Mouse (Mus musculus) left cerebral cortex, adult 8-10 months (tissue): ENCODE data around the gene Dcp1b. TPM values are rescaled to one million over a fixed set of nuclear protein-coding genes. Genes with fewer than 3 reads are reported as not detected.
A peak's percentile ranks its signal among the peaks of the same experiment; 100 is the strongest.
"Not testable (repeated sequence)": the region's sequence is repeated elsewhere in the genome, so short reads cannot be mapped to it uniquely, and the experiment has no call there.

ENCODE experiments used
- DNase-seq, 2 experiments: peaks; one replicate each; pipeline ENCODE4 v3.0.0; 2022; ENCODE audit warnings: low spot score in 2 of 2
- total RNA-seq, 4 experiments: library from RNA; stranded (reverse); gene quantifications; 2 replicates each; pipeline ENCODE4 v1.2.4; 2022

Gene Dcp1b
- total RNA-seq, 4 experiments from 2014 or later, result 19.3 to 24.5 (median 20.7) TPM

DNA sequence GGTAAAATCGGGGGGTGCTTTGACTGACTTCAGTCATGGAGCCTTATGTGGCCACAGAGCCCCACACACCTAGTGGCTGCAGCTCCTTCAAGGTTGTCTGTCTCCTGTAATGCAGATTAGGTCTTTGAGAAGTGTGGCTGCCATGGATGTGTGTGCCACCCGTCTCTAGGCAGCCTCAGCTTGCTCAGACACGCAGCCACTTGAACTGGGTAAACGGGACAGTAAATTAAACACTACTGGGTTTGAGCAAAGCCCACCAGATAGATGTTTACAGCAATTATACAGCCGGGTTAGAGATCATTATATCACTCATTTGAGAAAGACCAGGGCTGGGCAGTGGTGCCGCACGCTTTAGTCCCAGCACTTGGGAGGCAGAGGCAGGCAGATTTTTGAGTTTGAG, 19.5 kb downstream of the Dcp1b start:
- DNase-seq, result no peak

DNA sequence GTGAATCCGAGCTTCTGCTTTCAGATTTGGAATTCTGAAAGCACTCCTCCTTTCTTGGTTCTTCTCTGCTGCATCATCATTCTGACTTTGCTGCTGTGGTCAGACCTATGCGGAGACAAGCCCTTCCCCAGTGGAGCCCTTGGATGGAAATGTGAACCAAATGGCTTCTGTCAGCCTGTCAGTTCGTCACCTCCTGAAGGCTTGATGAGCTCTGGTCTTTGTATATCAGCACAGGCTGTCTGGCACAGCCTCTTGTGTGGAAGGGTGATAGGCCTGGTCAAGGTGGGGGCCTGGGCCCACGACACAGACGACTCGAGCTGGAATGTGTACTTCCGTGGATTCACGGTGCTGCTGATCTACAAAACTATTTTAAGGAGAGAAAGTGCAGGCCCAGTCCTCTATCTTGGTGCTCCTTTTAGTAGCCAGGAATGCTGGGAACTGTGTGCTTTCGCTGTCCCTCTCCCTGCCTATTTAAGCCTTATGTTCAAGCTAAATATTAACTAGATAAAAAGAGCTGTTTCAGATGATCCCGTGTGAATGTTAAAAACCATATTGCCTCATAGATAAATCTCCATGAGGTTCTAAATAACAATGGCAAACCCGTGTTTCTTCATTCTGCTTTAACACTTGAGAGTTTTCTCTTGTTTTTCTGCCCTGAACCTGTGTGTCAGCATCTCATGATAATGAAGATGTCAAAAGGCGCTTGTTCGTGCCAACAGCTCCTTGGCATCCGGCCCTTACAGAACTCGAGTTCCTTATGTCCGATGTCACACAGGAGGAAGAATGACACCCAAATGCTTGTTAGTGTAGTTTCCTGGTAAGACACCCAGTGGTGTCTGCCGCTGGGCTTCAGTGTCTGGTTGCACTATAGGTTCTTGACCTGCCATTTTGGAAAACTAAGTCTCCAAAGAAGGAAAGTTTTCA, 21.6 kb downstream of the Dcp1b start, which contains the start of gene Cacna1c:
Cacna1c (minus strand) TSS at position 37 of the 924 bp plus-strand sequence.
- DNase-seq, result no peak

DNA sequence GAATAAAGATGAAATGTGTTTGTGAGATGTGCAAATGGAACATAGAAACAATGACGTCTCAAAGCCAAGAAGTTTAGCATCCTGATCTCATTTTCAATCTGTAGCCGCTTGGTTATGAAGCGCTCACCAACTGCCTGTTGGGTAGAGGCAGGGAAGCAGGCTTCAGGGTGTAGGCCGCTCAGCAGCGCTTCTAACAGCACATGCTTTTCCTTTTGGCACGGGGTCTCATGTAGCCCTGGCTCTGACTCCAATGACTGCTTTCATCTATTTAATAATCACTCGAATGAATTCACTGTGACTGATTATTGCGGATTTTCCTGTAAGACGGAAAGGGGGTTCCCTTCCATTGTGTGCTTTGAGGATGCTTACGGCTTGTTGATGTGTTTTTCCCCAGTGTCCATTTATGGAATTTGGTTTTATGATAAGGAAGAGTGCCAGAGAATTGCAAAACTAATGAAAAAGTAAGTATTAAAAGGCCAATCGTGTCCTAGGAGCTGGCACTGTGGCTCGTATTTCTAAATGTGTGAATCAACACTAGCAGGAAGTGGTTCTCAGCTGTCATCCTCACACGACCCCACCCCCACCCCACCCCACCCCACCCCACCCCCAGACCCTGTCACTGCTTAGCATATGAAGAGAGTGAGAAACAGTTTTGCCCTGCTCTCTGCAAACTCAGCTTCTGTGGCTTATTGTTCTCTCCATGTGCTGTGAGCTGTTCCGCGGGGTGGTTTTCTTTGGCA, 23.7 kb downstream of the Dcp1b start:
- DNase-seq, result no peak

DNA sequence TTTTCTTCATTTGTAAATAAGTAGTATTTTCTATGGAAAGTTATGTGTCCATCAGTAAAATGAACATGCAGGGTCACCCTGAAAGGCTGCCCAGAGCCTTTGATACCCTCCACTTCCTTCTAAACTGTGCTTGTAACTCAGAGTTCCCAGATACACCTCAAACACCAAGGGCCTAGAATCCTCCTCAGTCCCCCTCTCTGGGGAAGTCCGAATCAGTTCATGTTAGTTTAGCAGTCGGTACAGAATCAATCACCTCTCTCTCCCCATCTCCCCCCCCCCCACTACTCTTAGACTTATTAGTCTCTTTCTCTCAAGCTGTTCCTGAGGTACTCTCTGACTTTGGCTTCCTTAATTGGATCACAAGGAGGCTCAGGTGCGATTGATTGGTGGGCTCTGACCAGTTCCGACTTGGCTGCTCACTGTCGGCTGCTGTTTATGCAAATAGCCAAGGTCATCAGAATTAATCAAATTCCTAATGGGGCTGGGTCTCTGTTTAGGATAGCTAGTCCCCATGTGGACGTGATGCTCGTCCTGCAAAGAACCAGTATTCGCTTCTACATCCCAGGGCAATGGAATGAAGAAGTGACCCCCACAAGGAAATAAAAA, 24.3 kb downstream of the Dcp1b start:
- no peak for DNase-seq

DNA sequence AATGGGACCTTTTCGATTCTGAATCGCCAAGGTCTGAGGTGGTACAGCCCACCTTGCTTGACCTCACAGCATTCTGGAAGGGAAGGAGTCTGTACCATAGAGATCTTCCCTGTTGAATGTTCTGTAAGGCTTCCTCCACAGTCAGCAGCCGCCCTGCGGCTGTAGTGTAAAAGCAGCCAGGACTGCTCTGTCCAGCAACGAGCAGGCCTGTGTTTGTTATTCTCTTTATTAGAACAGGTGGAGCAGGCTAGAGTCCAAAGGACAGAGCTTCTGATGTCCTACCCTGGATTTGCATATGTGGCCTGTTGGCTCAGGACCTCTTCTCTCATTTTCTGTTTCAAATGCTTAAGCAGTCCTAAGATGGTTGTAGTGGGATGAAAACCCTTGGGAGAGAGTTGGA, 25.3 kb downstream of the Dcp1b start:
- DNase-seq, result no peak

DNA sequence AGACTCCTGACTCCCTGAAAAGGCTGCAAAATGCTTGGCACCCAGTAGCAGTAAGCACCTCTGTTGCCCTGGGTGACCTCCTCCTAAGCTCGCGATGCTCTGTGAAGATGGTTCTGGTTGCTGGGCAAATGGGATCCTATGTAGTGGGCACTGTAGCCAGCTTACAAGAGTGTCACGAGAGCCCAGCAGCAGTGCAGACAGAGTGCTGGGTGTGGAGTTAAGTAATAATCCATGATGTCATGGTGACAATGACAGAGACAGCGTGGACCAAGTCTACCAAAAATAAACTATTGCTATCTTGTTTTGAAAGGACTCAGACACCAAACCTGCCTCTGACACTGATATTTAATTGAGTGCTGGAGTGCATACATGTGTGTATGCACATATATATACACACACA, 26.5 kb downstream of the Dcp1b start:
- DNase-seq, result no peak

DNA sequence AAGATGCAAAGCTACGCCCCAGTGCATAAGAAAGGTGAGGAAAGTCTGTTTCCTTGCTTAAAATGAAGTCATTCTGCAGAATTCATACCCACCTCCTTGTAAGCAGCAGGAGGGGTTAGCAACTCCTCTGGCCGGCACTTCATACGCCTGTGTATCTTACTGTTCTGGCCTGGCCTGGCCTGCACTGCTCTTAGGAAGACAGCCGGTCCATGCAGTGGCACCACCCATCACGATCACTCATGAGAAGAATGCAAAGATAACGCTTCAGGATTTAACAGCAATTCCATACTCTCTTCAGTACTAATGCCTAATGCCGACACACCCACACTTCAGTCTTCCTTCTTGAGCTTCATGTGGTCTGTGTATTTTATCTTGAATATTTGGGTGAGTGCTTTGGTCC, 29.2 kb downstream of the Dcp1b start:
- no peak for DNase-seq

DNA sequence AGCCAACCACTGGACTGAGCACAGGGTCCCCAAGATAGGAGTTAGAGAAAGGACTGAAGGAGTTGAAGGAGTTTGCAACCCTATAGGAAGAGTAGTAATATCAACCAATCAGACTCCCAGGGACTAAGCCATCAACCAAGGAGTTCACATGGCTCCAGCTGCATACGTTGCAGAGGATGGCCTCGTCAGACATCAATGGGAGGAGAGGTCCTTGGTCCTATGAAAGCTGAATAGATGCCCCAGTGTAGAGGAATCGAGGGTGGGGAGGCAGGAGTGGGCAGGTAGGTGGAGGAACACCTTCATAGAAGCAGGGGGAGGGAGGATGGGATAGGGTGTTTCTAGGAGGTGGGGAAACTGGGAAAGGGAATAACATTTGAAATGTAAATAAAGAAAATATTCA, 29.9 kb downstream of the Dcp1b start:
- no peak for DNase-seq

DNA sequence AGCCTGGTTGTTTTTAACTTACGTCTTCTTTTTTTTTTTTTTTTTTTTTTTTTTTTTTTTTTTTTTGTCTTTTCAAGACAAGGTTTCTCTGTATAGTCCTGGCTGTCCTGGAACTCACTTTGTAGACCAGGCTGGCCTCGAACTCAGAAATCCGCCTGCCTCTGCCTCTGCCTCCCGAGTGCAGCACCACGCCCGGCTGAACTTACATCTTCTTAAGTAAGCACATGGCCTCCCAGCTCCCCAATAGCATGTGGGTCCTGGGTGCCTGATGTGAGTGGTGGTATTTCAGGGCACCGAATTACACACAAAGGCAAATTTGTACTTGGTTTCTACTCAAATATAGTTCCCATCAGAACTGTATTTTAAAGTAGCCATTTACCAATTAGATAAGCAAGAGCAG, 31.0 kb downstream of the Dcp1b start:
- DNase-seq, result not testable (repeated sequence)

DNA sequence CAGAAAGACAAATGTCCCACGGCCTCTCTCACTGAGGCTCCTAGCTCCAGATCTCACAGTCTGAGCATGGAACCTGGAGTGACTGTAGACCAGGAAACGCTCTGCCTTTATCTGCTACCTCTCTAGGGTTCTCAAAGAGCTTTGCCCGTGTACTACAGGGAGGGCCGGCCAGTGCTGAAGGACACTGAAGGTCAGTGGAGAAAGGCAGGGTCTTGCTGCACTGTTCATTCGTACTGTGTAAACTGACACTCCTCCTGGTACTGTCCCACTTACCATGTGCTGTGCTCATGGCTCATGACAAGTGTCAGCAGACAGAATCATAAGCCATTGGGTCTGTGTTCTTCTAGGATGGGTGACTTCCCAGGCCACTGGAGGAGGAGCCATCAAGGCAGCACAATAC, 38.3 kb downstream of the Dcp1b start:
- DNase-seq, result no peak

DNA sequence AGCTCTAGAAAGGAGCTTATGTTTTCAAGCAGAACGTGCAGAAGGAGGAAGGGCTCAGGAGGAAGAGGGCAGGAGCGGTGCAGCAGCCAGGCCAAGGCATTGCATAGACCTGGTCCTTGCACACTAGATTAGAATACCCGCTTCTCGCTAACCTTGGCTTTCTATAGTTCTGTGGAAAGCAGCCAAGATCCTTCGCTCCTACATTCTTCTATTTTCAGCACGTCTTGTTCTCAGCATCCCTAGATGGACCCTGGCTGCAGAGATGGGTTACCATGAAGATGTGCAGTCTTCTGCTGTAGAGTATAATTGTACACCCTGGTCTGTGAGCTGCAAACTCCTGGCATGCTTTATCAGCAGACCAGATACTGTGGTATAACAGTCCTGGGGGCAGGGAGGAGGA, 39.1 kb downstream of the Dcp1b start:
- no peak for DNase-seq

DNA sequence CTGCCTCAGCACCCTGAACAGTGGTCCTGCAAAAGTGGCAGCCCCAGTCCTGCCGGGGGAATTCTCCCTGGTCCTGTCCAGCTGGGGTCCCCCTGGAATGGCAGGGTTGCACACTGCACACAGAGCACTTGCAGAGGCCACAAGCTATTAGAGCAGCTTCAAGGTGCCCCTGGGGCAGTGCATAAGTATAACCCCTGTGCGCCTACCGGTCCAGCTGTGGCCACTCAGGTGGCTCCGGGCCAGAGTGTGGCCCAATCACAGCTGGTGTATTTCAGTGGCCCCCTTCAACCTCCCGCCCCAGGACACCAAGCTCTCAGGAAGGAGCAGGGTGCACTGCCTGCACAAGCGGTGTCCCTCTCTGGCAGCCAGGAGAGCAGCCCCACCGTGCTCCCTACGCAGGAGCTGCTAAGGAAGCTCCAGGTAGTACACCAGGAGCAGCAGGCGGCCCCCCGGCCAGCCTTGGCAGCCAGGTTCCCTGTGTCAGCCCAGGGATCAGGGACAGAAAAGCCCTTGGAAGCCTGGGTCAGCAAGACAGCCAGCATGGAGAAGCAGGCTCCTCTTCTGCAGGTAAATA, 40.1 kb downstream of the Dcp1b start:
- no peak for DNase-seq

DNA sequence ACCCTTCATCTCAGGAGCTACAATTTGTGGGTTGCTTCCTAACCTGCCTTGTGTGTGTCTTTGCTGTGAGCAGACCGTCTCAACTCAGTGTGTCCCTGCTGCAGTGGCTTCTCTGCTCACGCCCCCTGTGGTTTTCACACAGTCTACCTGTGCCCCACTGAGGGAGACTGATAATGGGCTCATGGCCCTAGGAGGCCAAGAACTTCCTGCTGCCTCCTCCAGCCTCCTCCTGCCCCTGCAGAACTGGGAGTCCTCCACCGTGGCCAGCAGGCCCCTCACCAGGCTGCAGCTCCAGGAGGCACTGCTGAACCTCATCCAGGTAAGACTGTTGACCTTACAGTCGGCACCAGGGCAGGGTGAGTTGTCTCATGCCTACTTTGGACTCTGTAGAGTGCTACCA, 42.6 kb downstream of the Dcp1b start:
- no peak for DNase-seq

DNA sequence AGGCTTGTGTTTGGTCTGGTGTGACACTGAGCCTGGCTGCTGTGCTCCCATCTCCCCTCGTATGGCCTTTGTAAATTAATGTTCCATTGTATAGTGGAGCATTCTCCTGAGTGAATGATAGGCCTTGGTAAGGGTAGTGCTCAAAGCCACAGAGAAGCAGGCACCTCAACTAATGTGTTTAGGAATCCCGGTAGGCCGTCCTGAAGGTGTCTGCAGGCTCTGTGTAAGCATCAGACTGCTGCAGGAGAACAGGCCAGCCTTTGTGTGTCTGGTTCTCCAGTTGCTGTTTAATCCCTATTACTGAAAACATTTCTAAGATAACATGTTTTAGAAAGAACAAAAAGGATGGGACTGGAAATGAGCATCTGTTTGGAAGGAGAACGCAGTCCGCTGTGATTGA, 43.5 kb downstream of the Dcp1b start:
- no peak for DNase-seq

DNA sequence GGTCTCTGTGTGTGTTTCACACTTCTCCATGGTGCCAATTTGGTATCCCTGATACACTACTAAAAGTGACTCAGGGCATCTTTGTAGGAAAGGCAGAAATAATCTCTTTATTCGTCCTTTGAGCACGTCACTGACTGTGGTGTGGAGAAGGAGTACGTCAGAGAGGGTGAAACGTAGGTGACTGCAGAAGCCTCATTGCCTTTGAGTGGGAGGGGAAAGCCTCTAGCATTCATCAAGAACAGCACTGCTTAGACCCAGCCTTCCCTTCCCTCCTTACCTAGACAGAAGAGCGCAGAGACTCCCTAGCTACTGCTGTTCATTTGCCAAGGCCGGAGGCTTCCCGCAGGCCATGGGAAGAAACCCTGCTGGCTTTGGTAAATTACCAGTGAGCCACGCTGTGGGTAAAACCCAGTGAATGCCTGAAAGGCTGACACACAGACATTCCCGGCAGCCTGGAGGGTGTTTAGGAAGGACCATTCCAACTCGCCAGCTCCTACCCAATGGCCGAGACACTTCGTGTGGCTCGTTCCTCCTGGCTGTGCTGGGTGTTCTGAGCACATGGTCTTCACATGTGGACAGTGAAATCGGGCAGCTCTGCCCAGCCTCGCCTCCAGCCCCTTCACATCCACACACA, 44.3 kb downstream of the Dcp1b start:
- DNase-seq, result no peak

DNA sequence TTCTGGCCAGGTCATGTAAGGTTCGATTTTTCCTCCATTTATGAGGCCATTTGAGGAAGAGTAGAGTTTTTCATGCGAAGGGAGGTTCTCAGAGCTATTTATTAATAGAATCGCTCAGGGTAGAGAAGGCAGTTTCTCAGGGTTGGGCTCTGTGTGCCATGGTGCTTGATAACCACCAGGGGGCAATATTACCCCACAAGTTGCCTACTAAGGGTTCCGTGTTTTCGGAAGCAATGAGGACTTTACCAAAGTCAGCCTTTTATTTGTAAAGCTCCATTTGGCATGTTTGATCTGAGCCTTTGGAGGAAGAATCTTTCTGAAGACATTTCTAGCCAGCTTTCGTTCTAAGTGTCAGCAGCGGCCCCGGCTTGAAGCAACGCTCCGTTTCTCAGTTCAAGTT, 45.2 kb downstream of the Dcp1b start:
- no peak for DNase-seq

DNA sequence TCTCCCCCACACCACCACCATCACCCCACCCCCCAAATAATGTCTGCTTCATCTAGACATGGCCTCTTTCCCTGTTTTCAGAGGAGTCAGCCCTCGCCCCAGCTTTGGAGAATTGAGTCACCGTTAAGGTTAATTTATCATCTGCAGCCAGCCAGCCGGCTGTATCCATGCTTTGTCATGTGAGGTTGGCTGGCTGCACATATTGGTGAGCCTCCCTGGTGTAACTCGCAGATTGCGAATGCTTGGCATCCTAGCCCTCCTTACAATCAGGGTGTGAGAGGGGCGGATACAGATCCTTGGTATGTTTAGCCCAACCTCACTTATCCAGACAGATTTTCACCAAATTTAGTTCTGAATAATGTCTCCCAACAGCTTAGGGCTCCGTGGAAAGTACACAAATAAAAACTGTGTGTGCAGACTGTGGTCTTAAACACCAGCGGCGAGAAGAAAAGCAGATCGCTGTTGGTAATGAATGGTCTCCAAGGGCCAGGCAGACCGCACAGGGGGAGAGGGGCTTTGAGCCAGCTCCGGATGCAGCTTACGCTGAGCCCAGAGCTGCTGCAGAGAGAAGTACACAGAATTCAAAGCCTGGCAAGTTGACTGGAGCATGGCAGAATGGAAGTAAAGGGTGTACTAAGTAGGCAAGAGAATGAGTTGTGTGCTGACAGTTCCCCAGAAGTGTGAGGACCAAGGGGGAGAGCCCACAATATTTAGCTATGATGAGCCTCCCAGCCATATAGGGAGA, 49.6 kb downstream of the Dcp1b start:
- peak in 1 of 2 experiments; percentile 49 for DNase-seq

DNA sequence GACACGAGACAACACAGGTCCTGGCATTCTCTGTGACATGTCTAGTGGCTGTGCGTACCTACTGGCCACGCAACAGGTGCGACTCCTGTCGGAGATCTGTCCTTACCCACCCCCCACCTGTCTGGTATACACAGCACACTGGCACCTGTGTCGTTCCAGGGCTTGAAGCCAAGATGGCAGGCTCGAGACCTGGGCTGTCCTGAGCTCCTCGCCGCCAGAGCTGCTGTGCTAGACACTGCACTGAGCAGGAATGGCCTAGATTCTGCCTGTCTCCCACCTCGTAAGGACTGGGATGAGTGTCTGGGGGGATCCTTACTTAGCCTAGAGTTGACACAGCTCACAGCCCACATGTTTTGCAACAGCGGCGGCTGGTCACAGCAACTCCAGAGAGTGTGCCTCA, 50.2 kb downstream of the Dcp1b start:
- DNase-seq, result no peak

DNA sequence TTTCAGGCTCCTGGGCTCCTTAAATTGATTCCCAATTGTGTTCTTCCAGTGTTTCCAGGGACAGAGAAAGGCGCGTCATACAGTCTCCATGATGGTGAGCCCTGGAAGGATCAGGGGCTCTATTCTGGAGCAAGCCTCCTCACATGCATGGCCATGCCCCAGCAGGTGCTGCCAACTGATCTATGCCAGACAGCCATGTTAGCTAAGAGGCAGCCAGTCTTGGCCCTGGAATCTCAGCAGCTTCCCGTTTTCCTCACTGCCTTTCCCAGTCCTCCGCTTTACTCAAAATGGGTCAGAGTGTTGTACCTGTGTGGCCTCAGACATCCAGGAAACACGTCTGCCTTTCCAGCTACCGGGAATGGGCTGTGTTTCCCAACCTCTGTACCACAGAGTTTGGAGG, 50.7 kb downstream of the Dcp1b start:
- DNase-seq, result no peak

DNA sequence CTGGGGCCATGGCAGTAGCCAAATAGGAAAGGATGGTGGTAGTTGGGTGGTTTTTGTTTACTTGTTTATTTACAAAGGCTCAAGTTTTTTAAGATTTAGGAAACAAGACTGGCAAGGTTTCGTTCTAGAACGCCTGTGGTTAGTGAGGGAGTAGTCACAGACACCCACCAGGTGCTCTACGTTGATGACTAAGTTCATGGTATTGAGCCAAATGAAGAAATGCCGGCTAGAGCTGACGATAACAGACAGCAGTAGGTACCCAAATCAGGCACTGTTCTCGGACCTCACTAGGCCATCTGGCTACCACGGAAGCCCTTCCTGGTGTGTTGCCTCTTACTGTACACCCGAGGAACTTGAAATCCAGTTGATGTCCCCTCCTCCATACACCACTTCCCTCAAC, 51.9 kb downstream of the Dcp1b start:
- no peak for DNase-seq
